Mouse (Mus musculus): ENCODE results near the gene Cdkn2b.

GRCm38 (mm10) chr4:89351474-89351873 is 40.6 kb upstream of the Cdkn2b start:
- TF ChIP-seq CTCF (IDR thresholded peaks at IDR 0.05; ENCODE audit: extremely low read depth, insufficient read depth, insufficient read length, insufficient replicate concordance) (no peak), POLR2A (IDR thresholded peaks at IDR 0.05; ENCODE audit: low read depth, low read length) (no peak)

Measured in spleen, adult 2 months (tissue).